Mouse (Mus musculus) layer of hippocampus, postnatal 10 days (tissue): ENCODE measurements around the gene Ccl20. TPM values are rescaled to one million over a fixed set of nuclear protein-coding genes. Genes with fewer than 3 reads are reported as not detected.

ENCODE experiments used
- DNase-seq, 2 experiments: peaks; one replicate each; pipeline ENCODE4 v3.0.0; 2021; ENCODE audit warnings: low spot score in 2 of 2
- total RNA-seq, 2 experiments: library from RNA; stranded (reverse); gene quantifications; 2 replicates each; pipeline ENCODE4 v1.2.3; 2021

The Ccl20 gene
- total RNA-seq, 2 experiments from 2014 or later: not detected

DNA sequence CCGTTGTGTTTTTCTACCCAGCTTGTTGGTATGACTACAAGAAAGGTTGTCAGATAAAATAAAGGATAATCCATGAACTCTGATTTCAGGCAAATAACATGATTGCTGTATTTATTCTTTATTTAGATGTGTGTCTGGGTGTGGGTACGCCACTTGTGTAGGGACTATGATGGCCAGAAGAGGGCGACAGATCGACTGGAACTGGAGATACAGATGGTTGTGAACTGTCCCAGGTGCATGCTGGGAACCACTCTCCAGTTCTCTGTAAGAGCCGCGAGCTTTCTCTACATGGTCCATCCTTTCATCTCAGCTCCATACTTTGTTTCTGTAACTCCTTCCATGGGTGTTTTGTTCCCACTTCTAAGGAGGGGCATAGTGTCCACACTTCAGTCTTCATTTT lies 22.2 kb downstream of the Ccl20 start:
- no peak for DNase-seq

DNA sequence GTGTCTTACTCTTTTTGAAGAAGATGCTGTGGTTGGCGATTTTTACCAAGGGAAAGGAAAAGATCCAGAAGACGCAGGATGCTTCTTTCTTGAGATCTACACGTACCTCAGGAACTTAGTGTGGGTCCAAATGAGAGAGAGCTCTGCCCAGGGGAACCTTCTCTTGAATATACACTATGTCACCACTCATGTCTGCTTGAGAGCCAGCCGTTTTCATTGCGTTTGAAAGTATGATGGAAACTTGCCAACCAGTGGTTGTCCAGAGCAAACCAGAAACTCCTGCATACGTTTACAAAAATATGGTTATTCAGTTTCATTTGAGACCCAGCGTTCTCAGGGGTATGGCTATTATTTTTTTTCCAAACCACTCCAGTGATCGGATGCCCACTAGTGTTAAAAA lies 24.9 kb downstream of the Ccl20 start:
- DNase-seq: no peak

DNA sequence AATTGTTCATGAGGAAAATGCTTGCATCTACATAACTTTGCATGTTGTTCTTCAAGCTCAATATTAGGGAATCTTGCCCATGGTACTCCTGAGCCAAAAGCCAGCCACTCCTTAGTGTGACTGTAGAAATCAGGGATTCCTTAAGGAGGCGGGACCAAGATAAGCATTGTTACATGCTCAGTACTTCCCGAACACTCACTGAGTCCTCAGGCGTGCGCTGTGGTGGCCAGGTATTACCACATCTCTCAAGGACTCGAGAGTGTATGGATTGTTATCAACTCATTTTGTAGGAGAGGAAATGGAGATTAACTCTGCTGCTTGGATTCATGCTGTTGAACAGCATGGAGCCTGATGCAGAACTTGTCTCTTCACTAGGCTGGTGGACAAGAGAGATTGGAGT lies 25.5 kb downstream of the Ccl20 start:
- DNase-seq: no peak

DNA sequence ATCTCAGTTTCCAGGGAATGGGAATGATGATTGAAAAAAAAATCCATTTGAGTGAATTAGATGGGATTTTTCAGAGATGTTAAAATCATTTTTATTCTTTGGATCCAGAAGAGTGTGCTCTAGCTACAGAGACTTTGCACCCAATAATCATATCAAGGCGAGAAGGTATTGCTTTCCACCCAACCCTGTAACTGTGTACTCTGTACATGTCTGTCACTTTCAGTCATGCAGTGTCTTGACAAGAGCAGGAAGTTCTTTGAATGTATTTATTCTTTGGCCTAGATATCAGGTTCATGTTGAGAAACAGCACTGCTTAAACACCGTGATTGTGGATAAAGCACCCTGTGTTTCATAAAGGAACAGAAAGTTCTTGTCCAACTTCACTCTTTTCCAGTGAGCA lies 30.0 kb downstream of the Ccl20 start:
- no peak for DNase-seq

DNA sequence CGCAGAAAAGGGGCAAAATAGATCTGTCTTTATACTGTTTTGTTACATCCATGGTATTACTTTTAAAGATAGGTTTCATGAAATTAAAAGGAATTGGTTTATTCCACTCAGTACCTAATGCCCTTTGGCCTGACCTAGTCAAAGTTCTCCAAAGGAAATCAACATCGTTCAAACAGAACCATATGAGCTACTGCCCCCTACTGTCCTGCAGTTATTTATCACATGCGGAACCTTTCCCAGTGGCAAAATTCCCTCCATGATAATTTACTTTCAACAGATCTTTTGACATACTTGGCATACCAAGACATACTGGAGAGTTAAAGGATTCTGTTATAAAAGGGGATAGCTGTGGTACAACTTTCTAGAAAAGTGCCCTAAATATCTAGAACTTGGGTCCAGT lies 33.7 kb downstream of the Ccl20 start:
- no peak for DNase-seq

DNA sequence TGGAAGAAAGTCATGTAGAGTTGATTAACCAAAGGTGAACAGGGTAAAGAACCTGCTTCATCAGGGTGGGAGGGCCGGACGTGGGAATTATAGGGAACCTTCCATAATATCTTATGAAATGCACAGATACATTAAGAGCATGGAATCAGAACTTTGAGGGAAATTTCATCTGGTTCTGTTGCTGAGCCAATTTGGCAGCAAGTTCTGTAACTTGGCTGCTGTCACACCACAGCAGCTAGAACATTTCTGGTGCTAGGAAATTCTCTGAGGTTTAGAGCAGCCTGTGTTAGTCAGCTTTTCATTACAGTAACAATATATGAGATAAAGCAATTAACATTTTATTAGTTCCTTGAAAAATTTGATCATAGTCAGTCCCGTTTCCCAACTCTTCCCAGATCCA lies 36.4 kb downstream of the Ccl20 start:
- peak in 1 of 2 experiments; percentile 20 for DNase-seq

DNA sequence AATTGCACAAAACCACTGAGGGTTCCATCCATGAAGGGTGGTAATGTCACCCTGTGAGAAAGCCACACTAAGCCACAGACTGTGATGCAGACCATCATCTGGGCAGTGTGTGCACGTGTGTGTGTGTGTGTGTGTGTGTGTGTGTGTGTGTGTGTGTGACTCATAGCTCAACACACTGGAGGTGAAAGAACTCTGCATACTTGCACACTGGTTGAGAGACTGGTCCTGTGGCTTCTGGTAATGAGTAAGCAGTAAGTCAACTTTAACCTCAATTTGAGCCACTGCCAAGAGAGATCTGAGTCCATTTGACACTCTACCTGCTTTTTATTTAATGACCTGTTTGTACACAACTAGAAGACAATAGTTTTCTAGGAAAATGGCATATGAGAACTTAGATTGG lies 40.3 kb downstream of the Ccl20 start:
- no peak for DNase-seq

DNA sequence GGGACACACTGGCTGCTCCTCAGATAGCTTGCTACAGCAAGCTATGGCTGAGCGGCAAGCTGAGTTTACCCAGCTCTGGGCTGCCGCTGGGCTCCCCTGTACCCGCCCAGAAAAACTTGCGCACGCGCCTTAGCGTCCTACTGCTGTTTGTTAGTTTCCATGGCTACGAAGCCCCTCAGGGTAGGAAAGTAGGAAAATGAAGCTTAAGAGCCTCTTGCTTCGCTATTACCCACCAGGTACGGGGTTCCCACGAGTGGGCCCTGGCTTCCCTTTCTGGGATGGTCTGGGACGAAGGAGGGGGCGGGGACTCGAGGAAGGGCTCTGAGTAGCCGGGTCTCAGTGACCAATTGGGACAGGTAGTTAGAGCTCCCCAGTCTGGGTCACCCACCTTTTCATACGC lies 43.0 kb downstream of the Ccl20 start, which contains the start of gene Daw1:
Daw1 (plus strand) TSS at position 150 of the 400 bp plus-strand sequence.
- DNase-seq: peak; percentile 73 to 79

DNA sequence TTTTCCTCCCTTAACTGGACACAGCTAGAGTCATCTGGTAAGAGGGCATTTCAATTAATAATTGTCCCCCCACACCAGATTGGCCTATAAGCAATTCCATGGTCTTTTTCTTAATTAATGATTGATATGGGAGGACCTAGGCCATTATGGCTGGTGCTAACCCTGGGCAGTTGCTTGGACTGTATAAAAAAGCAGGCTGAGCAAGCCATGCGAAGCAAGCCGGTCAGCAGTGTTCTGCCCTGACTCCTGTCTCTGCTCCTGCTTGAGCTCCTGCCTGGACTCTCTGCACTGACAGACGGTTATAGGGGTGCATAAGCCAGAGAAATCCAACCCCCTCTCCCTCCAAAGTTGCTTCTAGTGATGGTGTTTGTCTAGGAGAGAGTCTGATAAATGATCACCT lies 45.1 kb downstream of the Ccl20 start:
- no peak for DNase-seq

DNA sequence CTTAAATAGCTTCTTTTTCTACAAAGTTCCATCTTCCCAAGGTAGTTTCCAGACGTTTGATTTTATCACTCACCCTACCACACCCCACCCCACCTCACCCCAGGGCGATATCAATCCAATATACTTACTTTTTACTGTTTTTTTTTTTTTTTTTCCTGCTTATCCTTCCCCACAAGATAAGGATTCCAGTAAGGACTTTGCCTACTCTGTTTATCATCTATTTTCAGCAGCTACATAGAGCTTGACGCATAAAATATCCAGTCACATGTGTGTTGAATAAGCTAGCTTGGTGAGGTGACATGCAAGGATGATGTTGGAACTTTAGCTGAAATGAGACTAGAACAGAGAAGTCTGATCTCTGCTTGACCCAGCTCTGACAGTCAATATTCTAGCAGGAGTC lies 47.5 kb downstream of the Ccl20 start:
- DNase-seq: no peak

Other genes starting within 250 kb of the Ccl20 start
- gene A030005L19Rik, start 203.4 kb upstream of the Ccl20 start, total RNA-seq: 1 to 10 TPM in 1 of 2 experiments, under 1 TPM in 1; 0.58 to 1.1 TPM
- not detected for gene A030014E15Rik, start 191.8 kb upstream of the Ccl20 start, total RNA-seq
- gene Gm6217, start 185.4 kb upstream of the Ccl20 start, total RNA-seq: not detected
- gene A030003K21Rik, start 173.4 kb upstream of the Ccl20 start, total RNA-seq: not detected
- gene Gm7544, start 160.8 kb upstream of the Ccl20 start, total RNA-seq: not detected
- gene Gm47955, start 156.5 kb upstream of the Ccl20 start, total RNA-seq: not detected
- not detected for gene Gm47959, start 116.2 kb upstream of the Ccl20 start, total RNA-seq
- gene Slc19a3, start 78.3 kb upstream of the Ccl20 start, total RNA-seq: 1 to 10 TPM; 1.2 to 2.0 TPM
- gene Krtap28-10, start 74.3 kb upstream of the Ccl20 start, total RNA-seq: not detected
- gene Gm47969, start 71.8 kb upstream of the Ccl20 start, total RNA-seq: not detected
- not detected for gene A030005K14Rik, start 57.4 kb upstream of the Ccl20 start, total RNA-seq
- gene Krtap28-13, start 55.8 kb upstream of the Ccl20 start, total RNA-seq: not detected
- gene Daw1, start 43.0 kb downstream of the Ccl20 start, total RNA-seq: 1 to 10 TPM; 1.2 to 2.2 TPM